Comparison of ENCODE assay signal across 8 mouse cellular contexts in genomic region chr10:58673278-58674061, GRCm38 (mm10). TPM values are rescaled to one million over a fixed set of nuclear protein-coding genes. Genes with fewer than 3 reads are reported as not detected.
DNase-seq lines count a peak whose midpoint lies in the region; ATAC-seq and TF ChIP-seq lines count a peak whose summit lies in the region.

No protein-coding gene starts in this region.

- H3K79me2 ChIP-seq in heart, adult 2 months (replicated peaks; ENCODE audit: control insufficient read depth, insufficient read depth, low read length): no peaks in the 10 kb centered on the region

- no peaks in the 10 kb centered on the region for H3K36me3 ChIP-seq in heart, adult 2 months (ENCODE audit: control insufficient read depth, insufficient read depth, low read length)
- no peaks in the 10 kb centered on the region for H3K36me3 ChIP-seq in heart, embryonic 11.5 days (ENCODE audit: control insufficient read depth, insufficient read depth, low read length)
- H3K36me3 ChIP-seq in midbrain, embryonic 16.5 days (ENCODE audit: control insufficient read depth, insufficient read depth, low read length): no peaks in the 10 kb centered on the region
- no peaks in the 10 kb centered on the region for H3K36me3 ChIP-seq in splenic B cell, adult 2 months (ENCODE audit: control insufficient read depth, insufficient read depth, low read length, poor library complexity, severe bottlenecking)

- ATAC-seq in heart, embryonic 11.5 days (replicated peaks; ENCODE audit: insufficient number of reproducible peaks, low FRiP score, low TSS enrichment): no peak
- peak; percentile 78 for ATAC-seq in common myeloid progenitor, adult 5-6 weeks (replicated peaks; ENCODE audit: low read depth, poor library complexity, severe bottlenecking)
- ATAC-seq in midbrain, embryonic 16.5 days: peak; percentile 80

- no peak overlapping the region for H3K9ac ChIP-seq in heart, adult 2 months (ENCODE audit: low read depth, low read length)
- no peak overlapping the region for H3K9ac ChIP-seq in heart, embryonic 11.5 days (ENCODE audit: low read depth, low read length)
- H3K9ac ChIP-seq in midbrain, embryonic 16.5 days (ENCODE audit: low read depth, low read length): no peak overlapping the region

- no peak overlapping the region for H3K4me2 ChIP-seq in heart, embryonic 11.5 days
- peak overlapping the region; percentile 26 for H3K4me2 ChIP-seq in midbrain, embryonic 16.5 days (ENCODE audit: low read length)

- no peaks in the 10 kb centered on the region for H3K27me3 ChIP-seq in heart, adult 2 months (ENCODE audit: control insufficient read depth, insufficient read depth, low read length)
- peaks cover 6% of the 10 kb centered on the region for H3K27me3 ChIP-seq in heart, embryonic 11.5 days (ENCODE audit: control insufficient read depth, insufficient read depth, low read length)
- H3K27me3 ChIP-seq in midbrain, embryonic 16.5 days (ENCODE audit: control insufficient read depth, insufficient read depth, low read depth, low read length): peaks cover 6% of the 10 kb centered on the region; the same call in 1 of the 2 replicates
- H3K27me3 ChIP-seq in splenic B cell, adult 2 months (ENCODE audit: control insufficient read depth, insufficient read depth, low read length, poor library complexity, severe bottlenecking): no peaks in the 10 kb centered on the region

- H3K4me1 ChIP-seq in heart, adult 2 months (ENCODE audit: control insufficient read depth, insufficient read depth, low read length): no peaks in the 10 kb centered on the region
- no peaks in the 10 kb centered on the region for H3K4me1 ChIP-seq in heart, embryonic 11.5 days (ENCODE audit: control insufficient read depth, insufficient read depth, low read length)
- H3K4me1 ChIP-seq in midbrain, embryonic 16.5 days (ENCODE audit: control insufficient read depth, insufficient read depth, low read length): peaks cover 11% of the 10 kb centered on the region

- WGBS in heart, adult 2 months: 34% methylated on average over 15 of the region's 15 CpGs
- whole genome bisulfite sequencing in heart, embryonic 11.5 days (ENCODE audit: insufficient replicate concordance): 38% methylated on average over 15 of the region's 15 CpGs
- WGBS in midbrain, embryonic 16.5 days: 26% methylated on average over 15 of the region's 15 CpGs

- H3K4me3 ChIP-seq in heart, adult 2 months: no peak overlapping the region
- H3K4me3 ChIP-seq in heart, embryonic 11.5 days (ENCODE audit: low read depth, low read length): no peak overlapping the region
- no peak overlapping the region for H3K4me3 ChIP-seq in midbrain, embryonic 16.5 days (ENCODE audit: low read depth, low read length)

- no peak for TF ChIP-seq POLR2A in heart, adult 2 months (IDR thresholded peaks at IDR 0.05; ENCODE audit: insufficient read depth, low read depth, low read length)

- TF ChIP-seq EP300 in heart, adult 2 months (IDR thresholded peaks at IDR 0.05; ENCODE audit: insufficient read depth, low read depth, low read length): no peak

- H3K27ac ChIP-seq in heart, adult 2 months: no peak overlapping the region
- no peak overlapping the region for H3K27ac ChIP-seq in heart, embryonic 11.5 days (ENCODE audit: low read depth, low read length)
- H3K27ac ChIP-seq in midbrain, embryonic 16.5 days (ENCODE audit: low read length): peak overlapping the region; percentile 24; the same call in 1 of the 2 replicates

- intact Hi-C loops in heart, adult 2 months (cut with DNase I): no loop called here
- intact Hi-C loops in left cerebral cortex, postnatal 36 days (cut with DNase I): loop anchor here (2.0 to 10.0 kb wide), 2 partner anchors 45 to 111 kb away; no protein-coding TSS in a partner anchor

- no peaks in the 10 kb centered on the region for H3K9me3 ChIP-seq in heart, embryonic 11.5 days (replicated peaks; ENCODE audit: control insufficient read depth, low read length)
- H3K9me3 ChIP-seq in midbrain, embryonic 16.5 days (replicated peaks; ENCODE audit: control insufficient read depth, low read length, poor library complexity, severe bottlenecking): no peaks in the 10 kb centered on the region

- peak; percentile 85 for TF ChIP-seq CTCF in heart, adult 2 months (IDR thresholded peaks at IDR 0.05)

- DNase-seq in heart, adult 2 months: peak; percentile 60 to 76
- peak; percentile 13 to 40 for DNase-seq in gastrocnemius, adult 8-10 months (ENCODE audit: low spot score in 2 of 2)
- peak; percentile 63 for DNase-seq in kidney, adult 11 months
- peak; percentile 75 to 77 for DNase-seq in left cerebral cortex, postnatal 36 days (ENCODE audit: low spot score in 2 of 2)
- DNase-seq in splenic B cell, adult 2 months (ENCODE audit: low read depth, low spot score): peak; percentile 52

RNA-seq across cellular contexts. Expression of gene Edar, which starts 2.0 kb away (rescaled TPM):
- total RNA-seq in heart, adult 2 months (2021): under 1 TPM; 0.39 to 0.47 TPM
- 0.31 and 0.38 TPM in 2 replicates for polyA plus RNA-seq in heart, adult 2 months (2012; rRNA removed)
- polyA plus RNA-seq in heart, embryonic 11.5 days (2014; fragmentation: Nextera tagmentation; extraction: Ambion mirVana): 0.13 TPM in 1 of 2 replicates, not detected in the other
- total RNA-seq in common myeloid progenitor, adult 5-6 weeks (2017): 0.09 TPM in 1 of 2 replicates, not detected in the other
- under 1 TPM in 1 of 4 experiments, not detected in 3; 0.11 TPM for total RNA-seq in gastrocnemius, adult 8-10 months (2022)
- under 1 TPM; 0.49 to 0.50 TPM for total RNA-seq in left cerebral cortex, postnatal 36 days (2021)
- 0.30 and 0.32 TPM in 2 replicates for polyA plus RNA-seq in midbrain, embryonic 16.5 days (2015; fragmentation: Nextera tagmentation; extraction: Ambion mirVana)

RNA-seq across cellular contexts. Expression of gene Gm17542, which starts 44.5 kb away (rescaled TPM):
- total RNA-seq in heart, adult 2 months (2021): not detected
- not detected in 2 replicates for polyA plus RNA-seq in heart, adult 2 months (2012; rRNA removed)
- not detected in 2 replicates for polyA plus RNA-seq in heart, embryonic 11.5 days (2014; fragmentation: Nextera tagmentation; extraction: Ambion mirVana)
- total RNA-seq in common myeloid progenitor, adult 5-6 weeks (2017): not detected in 2 replicates
- total RNA-seq in gastrocnemius, adult 8-10 months (2022): not detected
- not detected for total RNA-seq in left cerebral cortex, postnatal 36 days (2021)
- polyA plus RNA-seq in midbrain, embryonic 16.5 days (2015; fragmentation: Nextera tagmentation; extraction: Ambion mirVana): not detected in 2 replicates
